Mouse (Mus musculus): Measurements from ENCODE around the gene Dab2.

GRCm38 (mm10) chr15:6390657-6391056 lies 91.1 kb downstream of the Dab2 start:
- TF ChIP-seq CTCF (IDR thresholded peaks at IDR 0.05; ENCODE audit: low read depth, low read length): no peak
- no peak for TF ChIP-seq POLR2A (IDR thresholded peaks at IDR 0.05; ENCODE audit: borderline replicate concordance, low read depth, low read length)
